Comparison of ENCODE assay signal across 9 mouse cellular contexts in the genomic region with DNA sequence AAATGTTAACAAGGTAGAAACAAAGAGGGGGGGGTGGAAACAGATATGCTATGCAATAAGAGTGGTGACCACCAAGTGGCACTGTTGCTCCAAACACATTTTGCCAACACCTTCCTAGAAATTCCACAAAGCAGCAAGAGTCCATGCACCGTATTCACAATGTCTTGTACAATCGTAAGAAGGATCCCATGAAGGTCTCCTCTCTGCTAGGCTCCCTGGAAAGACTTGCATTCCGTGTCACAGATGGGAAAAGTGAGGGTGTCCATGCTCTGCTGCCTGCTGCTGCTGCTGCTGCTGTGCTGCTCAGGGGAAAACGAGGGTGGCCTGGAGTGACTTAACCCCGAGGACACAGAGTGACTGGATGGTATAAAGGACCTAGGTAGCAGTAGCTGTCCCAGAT. TPM values are rescaled to one million over a fixed set of nuclear protein-coding genes. Genes with fewer than 3 reads are reported as not detected.
DNase-seq lines count a peak whose midpoint lies in the region; ATAC-seq lines count a peak whose summit lies in the region.
"Had no signal": no experiment of that assay in that cellular context is flagged by ENCODE, and none has a peak within 500 bp of the region (broad histone marks: within the 10 kb centered on the region; RNA-seq: fewer than 3 reads in every experiment).

No protein-coding gene starts in this region.

- H3K4me2 ChIP-seq in forebrain, embryonic 13.5 days, result peak overlapping the region; percentile 26; the same call in 1 of the 2 replicates
- H3K4me2 ChIP-seq in lung, embryonic 16.5 days (ENCODE audit: low read depth, low read length), result peak overlapping the region; percentile 40
- H3K4me2 ChIP-seq: liver, embryonic 13.5 days had no signal

- peak overlapping the region; percentile 46; the same call in 1 of the 2 replicates for H3K4me3 ChIP-seq in heart, embryonic 10.5 days
- no peak overlapping the region for H3K4me3 ChIP-seq in forebrain, embryonic 13.5 days
- H3K4me3 ChIP-seq in lung, embryonic 16.5 days (ENCODE audit: low read length), result no peak overlapping the region
- H3K4me3 ChIP-seq: liver, embryonic 13.5 days had no signal

- intact Hi-C loops in heart, postnatal 25 days (cut with DNase I), result loop anchor here (1.0 to 5.0 kb wide), 2 partner anchors 36 to 108 kb away; no protein-coding TSS in a partner anchor

- 0 out of 2 replicates have a peak, but pooled peaks have one; percentile 38 for ATAC-seq in forebrain, embryonic 13.5 days
- ATAC-seq in lung, embryonic 16.5 days (ENCODE audit: low read depth), result peak; percentile 47

- H3K9ac ChIP-seq in forebrain, embryonic 13.5 days, result peak overlapping the region; percentile 17; the same call in 1 of the 2 replicates
- peak overlapping the region; percentile 36; the same call in 1 of the 2 replicates for H3K9ac ChIP-seq in lung, embryonic 16.5 days (ENCODE audit: low read length)
- H3K9ac ChIP-seq: liver, embryonic 13.5 days had no signal

- WGBS in heart, embryonic 10.5 days, result 17% methylated on average over 5 of the region's 5 CpGs
- WGBS in forebrain, embryonic 13.5 days, result 13% methylated on average over 5 of the region's 5 CpGs
- WGBS in lung, embryonic 16.5 days, result 8% methylated on average over 5 of the region's 5 CpGs

- peaks cover 7% of the 10 kb centered on the region; the same call in 1 of the 2 replicates for H3K4me1 ChIP-seq in heart, embryonic 10.5 days
- H3K4me1 ChIP-seq in forebrain, embryonic 13.5 days, result 0 out of 2 replicates have a peak, but pooled peaks cover 3% of the 10 kb centered on the region
- H3K4me1 ChIP-seq in lung, embryonic 16.5 days (replicated peaks; ENCODE audit: control insufficient read depth, insufficient read depth, low read length), result peaks cover 3% of the 10 kb centered on the region
- H3K4me1 ChIP-seq: liver, embryonic 13.5 days had no signal

- no peaks in the 10 kb centered on the region for H3K36me3 ChIP-seq in heart, embryonic 10.5 days
- no peaks in the 10 kb centered on the region for H3K36me3 ChIP-seq in forebrain, embryonic 13.5 days (ENCODE audit: poor library complexity, severe bottlenecking)
- H3K36me3 ChIP-seq in lung, embryonic 16.5 days (ENCODE audit: control insufficient read depth, insufficient read depth, low read length), result no peaks in the 10 kb centered on the region
- H3K36me3 ChIP-seq: liver, embryonic 13.5 days had no signal

- DNase-seq in heart, embryonic 10.5 days (ENCODE audit: low spot score), result no peak
- no peak for DNase-seq in heart, postnatal 25 days (ENCODE audit: low spot score)
- DNase-seq in Muller cell, postnatal 12 days (ENCODE audit: inconsistent ontology term), result peak; percentile 51
- peak; percentile 5 to 23 for DNase-seq in kidney, adult 8-10 months
- DNase-seq in right cerebral cortex, postnatal 25 days, result peak; percentile 31
- DNase-seq in thymus, adult 18-20 months, result no peak
- DNase-seq: liver, embryonic 13.5 days had no signal

- no peaks in the 10 kb centered on the region for H3K9me3 ChIP-seq in heart, embryonic 10.5 days
- no peaks in the 10 kb centered on the region for H3K9me3 ChIP-seq in forebrain, embryonic 13.5 days (replicated peaks)
- no peaks in the 10 kb centered on the region for H3K9me3 ChIP-seq in lung, embryonic 16.5 days (ENCODE audit: control insufficient read depth, low read length)
- H3K9me3 ChIP-seq: liver, embryonic 13.5 days had no signal

- no peaks in the 10 kb centered on the region for H3K27me3 ChIP-seq in heart, embryonic 10.5 days (ENCODE audit: insufficient read depth, poor library complexity, severe bottlenecking)
- H3K27me3 ChIP-seq in forebrain, embryonic 13.5 days, result no peaks in the 10 kb centered on the region
- no peaks in the 10 kb centered on the region for H3K27me3 ChIP-seq in lung, embryonic 16.5 days (ENCODE audit: control insufficient read depth, insufficient read depth, low read depth, low read length)
- H3K27me3 ChIP-seq: liver, embryonic 13.5 days had no signal

- H3K27ac ChIP-seq in heart, embryonic 10.5 days, result peak overlapping the region; percentile 52; the same call in 1 of the 2 replicates
- no peak overlapping the region for H3K27ac ChIP-seq in forebrain, embryonic 13.5 days
- no peak overlapping the region for H3K27ac ChIP-seq in lung, embryonic 16.5 days (ENCODE audit: low read length)
- H3K27ac ChIP-seq: liver, embryonic 13.5 days had no signal

RNA-seq across cellular contexts. Expression of a gene that starts 21.6 kb away (rescaled TPM):
- 0.26 TPM in 1 of 2 replicates, not detected in the other for polyA plus RNA-seq in heart, embryonic 10.5 days (2016; fragmentation: Nextera tagmentation; extraction: Ambion mirVana)
- 100 to 1,000 TPM; 244 to 248 TPM for total RNA-seq in heart, postnatal 25 days (2021)
- polyA plus RNA-seq in forebrain, embryonic 13.5 days (2015; fragmentation: Nextera tagmentation; extraction: Ambion mirVana), result not detected in 2 replicates
- 1.1 and 1.7 TPM in 2 replicates for polyA plus RNA-seq in lung, embryonic 16.5 days (2015; fragmentation: Nextera tagmentation; extraction: Ambion mirVana)
- polyA plus RNA-seq: liver, embryonic 13.5 days had no signal

RNA-seq across cellular contexts. Expression of a gene that starts 45.2 kb away (rescaled TPM):
- polyA plus RNA-seq in heart, embryonic 10.5 days (2016; fragmentation: Nextera tagmentation; extraction: Ambion mirVana), result not detected in 2 replicates
- total RNA-seq in heart, postnatal 25 days (2021), result not detected
- polyA plus RNA-seq in forebrain, embryonic 13.5 days (2015; fragmentation: Nextera tagmentation; extraction: Ambion mirVana), result not detected in 2 replicates
- not detected in 2 replicates for polyA plus RNA-seq in lung, embryonic 16.5 days (2015; fragmentation: Nextera tagmentation; extraction: Ambion mirVana)
- polyA plus RNA-seq: liver, embryonic 13.5 days had no signal

RNA-seq across cellular contexts. Expression of a gene that starts 48.7 kb away (rescaled TPM):
- 0.03 TPM in 1 of 2 replicates, not detected in the other for polyA plus RNA-seq in heart, embryonic 10.5 days (2016; fragmentation: Nextera tagmentation; extraction: Ambion mirVana)
- not detected for total RNA-seq in heart, postnatal 25 days (2021)
- 0.05 TPM in 1 of 2 replicates, not detected in the other for polyA plus RNA-seq in forebrain, embryonic 13.5 days (2015; fragmentation: Nextera tagmentation; extraction: Ambion mirVana)
- polyA plus RNA-seq in lung, embryonic 16.5 days (2015; fragmentation: Nextera tagmentation; extraction: Ambion mirVana), result 0.18 and 0.21 TPM in 2 replicates

Comparison
In these comparisons a context has a peak if more than half of its experiments do, and no peak if none do; other contexts are left out.
1. DNase-seq: peak in Muller cell, postnatal 12 days (single experiment), kidney, adult 8-10 months (2 of 2) and right cerebral cortex, postnatal 25 days (single experiment); none in heart, embryonic 10.5 days (single experiment), heart, postnatal 25 days (single experiment) and thymus, adult 18-20 months (0 of 2).